Mouse (Mus musculus) ES-Bruce4 (cell line): ENCODE data around the gene Akap6.

ENCODE experiments used
- CTCF ChIP-seq: IDR thresholded peaks from one replicate; pipeline ENCODE4 v1.8.1; 2011; ENCODE audit warnings: low read depth, low read length
- POLR2A ChIP-seq: IDR thresholded peaks from one replicate; pipeline ENCODE4 v1.8.1; 2011; ENCODE audit warnings: low read length; ENCODE audit not compliant: insufficient read depth

DNA sequence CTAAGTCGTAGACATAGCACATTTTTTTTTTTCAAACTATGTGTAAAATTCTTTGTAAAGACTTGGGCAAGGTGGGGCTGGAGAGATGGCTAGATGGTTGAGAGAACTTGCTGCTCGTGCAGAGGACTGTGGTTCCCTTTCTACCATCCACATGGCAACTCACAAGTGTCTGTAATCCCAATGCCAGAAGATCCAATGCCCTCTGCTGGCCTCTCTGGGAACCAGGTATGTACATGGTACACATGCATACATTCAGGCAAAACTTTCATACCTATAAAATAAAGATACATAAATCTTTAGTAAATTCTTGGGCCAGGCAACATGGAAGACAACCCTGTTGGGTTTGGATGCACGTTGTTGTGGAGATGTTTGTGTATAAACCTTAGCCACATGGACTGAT, 107.1 kb downstream of the Akap6 start:
- TF ChIP-seq CTCF (no peak), POLR2A (no peak)
